Mouse (Mus musculus) left cerebral cortex, adult 11 months (tissue): ENCODE data around the gene Apoa2.

Experiments used
- DNase-seq: peaks from one replicate; pipeline ENCODE4 v3.0.0; 2022; ENCODE audit warnings: low spot score

Gene Apoa2

DNA sequence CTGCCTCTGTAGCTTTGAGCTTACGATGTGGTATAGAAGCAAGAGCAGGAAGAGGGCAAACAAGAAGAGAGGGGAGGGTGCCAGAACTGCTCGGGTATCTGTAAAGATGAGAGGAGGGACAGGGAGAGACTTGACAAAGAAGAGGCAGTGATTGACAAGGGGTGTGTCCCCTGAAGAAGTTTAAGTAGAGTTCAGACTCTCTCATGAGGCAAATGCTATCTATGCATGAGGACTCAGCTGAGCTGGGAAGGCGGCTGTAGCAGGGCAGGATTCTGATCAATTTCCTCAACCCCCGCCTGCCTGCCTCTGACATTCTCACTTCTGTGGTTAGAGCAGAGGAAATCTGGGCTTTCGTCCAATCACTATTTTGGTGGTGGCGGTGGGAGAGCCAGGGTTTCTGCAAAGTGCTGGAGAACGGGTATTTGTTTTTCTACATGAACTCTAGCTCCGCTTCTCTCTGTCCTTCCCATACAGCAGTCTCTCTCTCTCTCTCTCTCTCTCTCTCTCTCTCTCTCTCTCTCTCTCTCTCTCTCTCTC, 37.8 kb downstream of the Apoa2 start:
- no peak for DNase-seq

GRCm38 (mm10) chr1:171263185-171263611, 38.3 kb downstream of the Apoa2 start:
- no peak for DNase-seq

GRCm38 (mm10) chr1:171263666-171264461, 39.0 kb downstream of the Apoa2 start:
- no peak for DNase-seq

DNA sequence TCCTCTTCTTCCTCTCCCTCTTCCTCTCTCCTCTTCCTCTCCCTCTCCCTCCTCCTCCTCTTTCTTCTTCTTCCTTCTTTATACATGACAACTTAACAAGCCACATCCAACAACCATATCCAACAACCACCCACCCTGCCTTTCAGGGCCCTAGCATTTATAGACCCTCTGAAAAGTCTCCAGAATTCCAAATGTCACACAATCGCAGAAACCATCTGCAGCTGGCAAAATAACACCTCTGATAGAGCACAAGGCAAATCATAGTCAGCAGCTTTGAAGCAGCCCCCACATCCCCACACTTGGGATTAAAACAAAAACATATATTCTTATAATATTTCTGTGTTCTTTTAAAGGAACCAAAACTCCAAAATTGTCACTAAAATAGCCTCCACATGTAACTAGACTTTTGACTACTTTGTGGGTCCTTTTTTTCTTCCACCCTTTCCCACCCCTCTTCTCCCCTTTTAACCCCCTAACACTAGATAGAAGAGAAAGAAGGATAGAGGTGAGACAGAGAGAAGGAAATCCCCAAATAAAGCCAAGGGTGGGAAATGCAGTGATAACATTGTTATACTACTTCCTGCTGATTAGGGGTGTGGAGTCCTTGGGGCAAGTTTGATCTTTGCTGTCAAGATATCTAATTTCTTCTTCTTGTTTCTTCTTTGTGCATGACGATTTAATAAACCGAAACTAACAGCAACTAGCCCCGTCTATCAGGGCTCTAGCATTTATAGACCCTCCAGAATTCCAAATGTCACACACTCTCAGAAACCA, 41.3 kb downstream of the Apoa2 start:
- no peak for DNase-seq

GRCm38 (mm10) chr1:171268341-171268740, 43.5 kb downstream of the Apoa2 start:
- DNase-seq, result no peak

DNA sequence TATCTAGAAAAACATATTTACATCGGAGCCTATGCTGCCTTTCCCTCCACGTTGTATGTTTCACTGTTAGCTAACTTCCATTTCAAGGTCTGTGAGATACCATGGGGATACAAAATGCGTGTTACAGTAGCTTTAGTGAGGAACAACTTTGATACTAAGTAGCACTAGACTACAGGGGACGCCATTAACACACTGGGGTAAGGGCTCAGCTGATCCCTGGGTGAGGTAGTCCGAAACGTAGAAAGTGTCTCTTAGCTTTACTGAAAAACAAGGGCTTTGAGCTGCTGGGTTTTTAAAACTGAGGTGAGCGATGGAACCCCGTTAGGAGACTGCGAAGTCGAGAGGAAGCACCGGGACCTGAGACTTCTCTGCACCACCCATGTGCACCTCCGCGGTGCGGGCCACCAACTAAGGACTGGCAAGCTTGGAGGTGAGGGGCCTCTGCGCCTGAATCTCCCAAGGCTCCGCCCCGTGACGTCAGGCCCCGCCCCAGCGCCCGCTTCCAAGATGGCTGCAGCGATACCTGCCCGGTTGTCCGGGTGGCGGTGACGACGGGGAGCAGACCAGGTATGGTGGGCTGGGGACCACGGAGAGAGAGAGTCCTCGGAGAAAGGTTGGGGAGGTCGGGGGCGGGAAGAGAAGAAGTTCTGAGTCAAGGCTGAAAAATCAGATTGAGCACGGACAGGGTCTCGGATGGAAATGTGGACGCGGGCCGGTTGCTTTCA, 45.2 kb downstream of the Apoa2 start, which contains the start of gene B4galt3:
TSS of gene B4galt3 (plus strand) at position 481 of the 725 bp plus-strand sequence.
- DNase-seq, result peak; percentile 89

GRCm38 (mm10) chr1:171270573-171270900, 45.7 kb downstream of the Apoa2 start:
- DNase-seq, result no peak

DNA sequence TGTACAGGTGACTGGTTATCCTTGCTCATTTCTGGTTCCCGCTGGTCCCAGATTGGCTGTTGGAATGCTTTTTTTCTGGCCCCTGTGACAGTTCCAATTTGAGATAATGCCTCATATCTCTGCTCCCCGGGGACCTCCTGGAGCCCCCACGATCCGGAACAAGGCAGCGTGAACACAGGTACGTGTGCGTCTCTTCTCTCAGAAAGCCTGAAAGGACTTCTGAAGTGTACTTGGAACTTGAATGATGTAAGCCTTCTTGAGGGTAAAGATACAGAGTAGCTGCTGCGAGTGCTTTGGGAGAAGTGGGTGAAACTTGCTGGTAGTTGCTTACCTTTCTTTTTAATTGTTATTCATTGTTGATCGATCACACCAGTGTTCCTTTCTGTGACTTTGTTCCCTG, 46.3 kb downstream of the Apoa2 start:
- DNase-seq, result no peak

- no peak for DNase-seq
These were observed 46.8 kb downstream of the Apoa2 start for GRCm38 (mm10) chr1:171271622-171272021.

- no peak for DNase-seq
These were observed 47.2 kb downstream of the Apoa2 start for GRCm38 (mm10) chr1:171272086-171272485.

GRCm38 (mm10) chr1:171274171-171274570, 49.3 kb downstream of the Apoa2 start:
- no peak for DNase-seq

- DNase-seq, result no peak
These were observed 50.4 kb downstream of the Apoa2 start for GRCm38 (mm10) chr1:171275144-171275734.
